14 mouse cellular contexts compared by ENCODE assay signal in the genomic region with DNA sequence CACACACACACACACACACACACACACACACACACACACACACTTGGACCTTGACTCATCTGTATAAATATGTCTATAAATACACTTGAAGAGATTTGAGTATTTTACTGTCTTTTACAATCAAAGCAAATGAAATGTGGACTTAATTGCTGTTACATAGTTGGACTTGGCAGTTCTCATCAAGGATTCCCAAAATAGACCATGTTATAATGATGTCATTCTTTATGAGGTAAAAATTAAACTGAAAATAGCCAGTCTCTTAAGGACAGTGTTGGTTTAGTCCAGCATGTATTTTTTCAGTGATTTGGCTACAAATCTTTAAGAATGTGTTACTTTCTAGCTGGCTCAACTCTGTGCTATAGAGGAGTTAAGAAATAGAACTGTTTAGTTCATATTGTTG.
"Had no signal": no experiment of that assay in that cellular context is flagged by ENCODE, and none has a peak within 500 bp of the region (broad histone marks: within the 10 kb centered on the region; RNA-seq: fewer than 3 reads in every experiment).

No protein-coding gene starts in this region.

- H3K4me3 ChIP-seq: megakaryocyte, embryonic 14.5 days; midbrain, embryonic 13.5 days; midbrain, embryonic 15.5 days; neural tube, embryonic 12.5 days; stomach, embryonic 15.5 days had no signal

- H3K9ac ChIP-seq: liver, postnatal 0 days; midbrain, embryonic 13.5 days; midbrain, embryonic 15.5 days; neural tube, embryonic 12.5 days; stomach, embryonic 15.5 days had no signal

- ATAC-seq: liver, postnatal 0 days; midbrain, embryonic 13.5 days; midbrain, embryonic 15.5 days had no signal

- H3K27ac ChIP-seq: macrophage; midbrain, embryonic 13.5 days; midbrain, embryonic 15.5 days; neural tube, embryonic 12.5 days; stomach, embryonic 15.5 days; stomach, postnatal 0 days had no signal

- H3K9me3 ChIP-seq: midbrain, embryonic 13.5 days; midbrain, embryonic 15.5 days; neural tube, embryonic 12.5 days; stomach, embryonic 15.5 days had no signal

- H3K27me3 ChIP-seq: megakaryocyte, embryonic 14.5 days; midbrain, embryonic 13.5 days; midbrain, embryonic 15.5 days; neural tube, embryonic 12.5 days; stomach, embryonic 15.5 days had no signal

- H3K4me1 ChIP-seq: megakaryocyte, embryonic 14.5 days; midbrain, embryonic 13.5 days; midbrain, embryonic 15.5 days; neural tube, embryonic 12.5 days; stomach, embryonic 15.5 days had no signal

- DNase-seq: liver, postnatal 0 days; lung, adult 2 months; lung, postnatal 10 days; right cerebral cortex, postnatal 14 days; thymus, postnatal 14 days; thymus, postnatal 36 days had no signal

- H3K36me3 ChIP-seq: midbrain, embryonic 13.5 days; midbrain, embryonic 15.5 days; neural tube, embryonic 12.5 days; stomach, embryonic 15.5 days had no signal

- H3K4me2 ChIP-seq: midbrain, embryonic 11.5 days; midbrain, embryonic 13.5 days; midbrain, embryonic 15.5 days; neural tube, embryonic 12.5 days; stomach, embryonic 15.5 days had no signal
